Mouse (Mus musculus) limb, embryonic 13.5 days (tissue): Measurements from ENCODE around the gene Eif2b5. TPM values are rescaled to one million over a fixed set of nuclear protein-coding genes. Genes with fewer than 3 reads are reported as not detected.
"Not testable (repeated sequence)": the region's sequence is repeated elsewhere in the genome, so short reads cannot be mapped to it uniquely, and the experiment has no call there.

ENCODE experiments used
- ATAC-seq: fragments of 200-750 bp; cut with Nextera tagmentation; 2 replicates; pipeline ENCODE4 v1.8.0; 2017; ENCODE audit warnings: low read depth, moderate number of reproducible peaks, moderate TSS enrichment; ENCODE audit not compliant: low FRiP score
- H3K27ac ChIP-seq: fragments of 300-500 bp; sonication (generic); 2 replicates; pipeline ENCODE4 v1.5.1; 2015; ENCODE audit warnings: inconsistent platforms, mild to moderate bottlenecking, moderate library complexity
- H3K27me3 ChIP-seq: fragments of 300-500 bp; sonication (generic); 2 replicates; pipeline ENCODE4 v1.6.1; 2015; ENCODE audit warnings: mild to moderate bottlenecking, inconsistent platforms
- H3K36me3 ChIP-seq: fragments of 300-500 bp; sonication (generic); 2 replicates; pipeline ENCODE4 v1.6.1; 2015; ENCODE audit warnings: inconsistent platforms, mild to moderate bottlenecking, moderate library complexity
- H3K4me1 ChIP-seq: fragments of 300-500 bp; sonication (generic); 2 replicates; pipeline ENCODE4 v1.6.1; 2015; ENCODE audit warnings: inconsistent platforms
- H3K4me2 ChIP-seq: fragments of 300-500 bp; sonication (generic); replicated peaks from 2 replicates; pipeline ENCODE4 v1.6.1; 2015; ENCODE audit warnings: inconsistent platforms, mild to moderate bottlenecking, moderate library complexity
- H3K4me3 ChIP-seq: fragments of 300-500 bp; sonication (generic); 2 replicates; pipeline ENCODE4 v1.5.1; 2015; ENCODE audit warnings: moderate library complexity, mild to moderate bottlenecking, inconsistent platforms
- H3K9ac ChIP-seq: fragments of 300-500 bp; sonication (generic); 2 replicates; pipeline ENCODE4 v1.6.1; 2015; ENCODE audit warnings: mild to moderate bottlenecking, inconsistent platforms
- H3K9me3 ChIP-seq: fragments of 300-500 bp; sonication (generic); 2 replicates; pipeline ENCODE4 v1.6.1; 2016; ENCODE audit warnings: inconsistent platforms
- WGBS: fragments of 180-500 bp; shearing (Covaris S2); methylation state at CpG from one replicate; pipeline ENCODE4 v1.1.7; 2015; 5-methylcytosine and 5-hydroxymethylcytosine counted together
- polyA plus RNA-seq: library from polyadenylated mRNA; unstranded; fragments of >200 nt; fragmentation: Nextera tagmentation; extraction: Ambion mirVana; gene quantifications from 2 replicates; pipeline ENCODE4 v1.2.1, GENCODE M21; 2015

Gene Eif2b5
- polyA plus RNA-seq: 109 and 113 TPM in 2 replicates

DNA sequence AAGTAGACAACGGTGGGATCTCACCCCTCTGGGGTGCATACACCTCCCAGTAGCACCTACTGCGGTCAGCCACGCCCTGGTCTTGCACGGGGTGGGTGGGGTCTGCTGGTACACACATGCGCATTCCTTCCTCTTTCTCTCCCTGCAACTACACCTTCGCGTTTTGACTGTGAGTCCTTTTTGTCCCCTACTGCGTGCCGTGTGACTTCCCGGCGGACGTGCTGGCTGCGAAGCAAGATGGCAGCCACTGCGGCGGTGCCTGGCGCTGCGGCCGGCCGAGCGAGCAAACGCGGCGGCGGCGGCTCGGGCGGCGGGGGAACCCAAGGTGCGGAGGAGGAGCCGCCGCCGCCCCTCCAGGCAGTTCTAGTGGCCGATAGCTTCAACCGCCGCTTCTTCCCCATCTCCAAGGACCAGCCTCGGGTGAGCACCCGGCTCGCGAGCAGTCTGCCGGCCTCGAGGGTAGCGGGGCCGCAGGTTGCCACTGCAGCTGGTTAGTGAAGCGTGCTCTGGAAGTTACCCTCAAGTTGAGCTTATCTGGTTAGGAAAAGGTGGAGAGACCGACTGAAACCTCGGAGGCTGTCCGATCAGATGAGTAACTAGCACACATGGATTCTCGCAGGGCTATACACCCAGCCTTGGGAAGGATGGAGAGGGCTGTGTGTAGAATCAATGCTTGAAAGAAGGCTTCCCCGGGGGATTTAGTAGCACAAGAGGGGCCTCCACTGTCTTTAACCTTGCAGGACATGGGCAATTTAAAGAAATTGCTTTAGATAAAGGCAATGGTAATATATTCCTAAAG, at the start of gene Eif2b5:
TSS of gene Eif2b5 (plus strand) at position 141 of the 799 bp plus-strand sequence.
- peaks cover 29% of the 10 kb centered on the region for H3K36me3 ChIP-seq
- under 1% methylated on average over 49 of the region's 49 CpGs for WGBS
- H3K4me2 ChIP-seq: peak within 1 kb of the TSS; percentile 88
- peak within 1 kb of the TSS; percentile 92 for H3K4me3 ChIP-seq
- peaks cover 10% of the 10 kb centered on the region; the same call in 1 of the 2 replicates for H3K27me3 ChIP-seq
- ATAC-seq: peak; percentile 90
- peak within 1 kb of the TSS; percentile 55; the same call in 1 of the 2 replicates for H3K27ac ChIP-seq
- no peaks in the 10 kb centered on the region for H3K9me3 ChIP-seq
- peaks cover 17% of the 10 kb centered on the region for H3K4me1 ChIP-seq
- peak within 1 kb of the TSS; percentile 93 for H3K9ac ChIP-seq

DNA sequence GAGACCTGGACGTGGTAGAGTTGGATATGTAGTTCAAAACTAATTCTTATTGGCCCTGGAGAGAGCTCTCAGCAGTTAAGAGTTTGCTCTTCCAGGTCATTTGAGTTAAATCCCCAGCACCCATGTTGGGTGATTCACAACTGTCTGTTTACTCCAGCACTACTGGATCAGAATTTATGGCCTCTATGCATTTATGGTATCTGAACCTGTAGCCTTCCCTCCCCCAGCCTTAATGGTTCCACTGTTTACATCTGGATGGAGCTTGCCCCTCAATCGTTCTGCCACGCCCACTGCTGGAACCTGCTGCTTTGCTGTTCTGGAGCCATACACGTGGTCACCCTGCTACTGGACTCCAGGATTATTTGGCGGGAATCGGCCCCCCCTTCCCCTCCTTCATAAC, 46.8 kb upstream of the Eif2b5 start:
- no peak overlapping the region for H3K27ac ChIP-seq
- 65% methylated on average over 6 of the region's 6 CpGs for WGBS
- H3K4me2 ChIP-seq: no peak overlapping the region
- no peak overlapping the region for H3K9ac ChIP-seq
- no peaks in the 10 kb centered on the region for H3K36me3 ChIP-seq
- no peak overlapping the region for H3K4me3 ChIP-seq
- H3K4me1 ChIP-seq: no peaks in the 10 kb centered on the region
- no peak for ATAC-seq
- no peaks in the 10 kb centered on the region for H3K27me3 ChIP-seq
- no peaks in the 10 kb centered on the region for H3K9me3 ChIP-seq

- Histone ChIP-seq H3K27ac (no peak overlapping the region), H3K4me1 (no peaks in the 10 kb centered on the region), H3K4me2 (no peak overlapping the region), H3K27me3 (no peaks in the 10 kb centered on the region), H3K9me3 (no peaks in the 10 kb centered on the region), H3K36me3 (no peaks in the 10 kb centered on the region), H3K4me3 (no peak overlapping the region), H3K9ac (no peak overlapping the region)
- WGBS: 94% methylated on average over 6 of the region's 6 CpGs
- ATAC-seq: no peak
These were observed 44.4 kb upstream of the Eif2b5 start for GRCm38 (mm10) chr16:20454155-20454654.

DNA sequence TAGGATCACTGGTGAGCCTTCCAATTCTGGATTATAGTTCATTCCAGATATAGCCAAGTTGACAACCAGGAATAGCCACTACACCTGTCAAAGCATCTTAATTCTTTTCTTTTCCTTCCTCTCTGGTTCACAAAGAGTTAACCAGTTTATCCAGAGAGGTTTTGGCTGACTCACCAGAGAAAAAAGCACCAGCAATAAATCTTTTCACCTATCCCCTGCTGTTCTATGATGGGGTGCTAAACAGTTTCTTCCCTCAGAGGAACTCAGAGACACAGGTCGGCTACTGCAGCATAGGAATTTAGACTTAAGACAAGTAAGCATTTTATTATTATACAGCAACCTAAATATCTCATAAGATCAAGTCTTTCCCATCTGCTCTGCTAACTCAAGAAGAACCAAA, 42.5 kb upstream of the Eif2b5 start:
- ATAC-seq: no peak
- Histone ChIP-seq H3K4me1 (no peaks in the 10 kb centered on the region), H3K27ac (no peak overlapping the region), H3K4me3 (no peak overlapping the region), H3K9me3 (no peaks in the 10 kb centered on the region), H3K4me2 (no peak overlapping the region), H3K27me3 (no peaks in the 10 kb centered on the region), H3K36me3 (no peaks in the 10 kb centered on the region), H3K9ac (no peak overlapping the region)
- WGBS: 3% methylated on average over 1 of the region's 1 CpGs

DNA sequence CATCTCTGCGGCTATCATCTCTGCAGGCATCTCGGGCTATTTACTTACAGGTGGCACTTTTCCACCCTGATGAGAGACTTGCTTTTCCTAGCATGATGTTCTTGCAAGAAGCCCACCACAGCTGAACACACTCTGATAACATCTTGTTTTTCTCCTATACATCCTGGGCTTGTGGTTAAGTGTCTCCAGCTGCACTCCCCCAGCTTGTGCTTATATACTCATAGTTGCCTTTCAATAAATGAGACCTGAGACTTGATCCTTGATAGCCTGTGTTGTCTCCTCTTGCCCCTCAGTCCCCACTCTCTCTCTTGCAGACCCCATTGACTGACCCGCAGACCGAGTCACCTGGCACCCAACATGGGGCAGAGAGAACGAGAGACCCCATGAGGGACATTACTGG, 39.9 kb upstream of the Eif2b5 start:
- H3K9ac ChIP-seq, H3K27ac ChIP-seq, H3K27me3 ChIP-seq, H3K9me3 ChIP-seq, H3K4me1 ChIP-seq, H3K36me3 ChIP-seq, H3K4me2 ChIP-seq, H3K4me3 ChIP-seq, ATAC-seq: not testable (repeated sequence)
- 94% methylated on average over 5 of the region's 5 CpGs for WGBS

GRCm38 (mm10) chr16:20464725-20465124, 33.9 kb upstream of the Eif2b5 start:
- H3K4me3 ChIP-seq: no peak overlapping the region
- H3K27ac ChIP-seq: no peak overlapping the region
- ATAC-seq: no peak
- no peak overlapping the region for H3K4me2 ChIP-seq
- no peaks in the 10 kb centered on the region for H3K36me3 ChIP-seq
- no peak overlapping the region for H3K9ac ChIP-seq
- no peaks in the 10 kb centered on the region for H3K4me1 ChIP-seq
- H3K9me3 ChIP-seq: no peaks in the 10 kb centered on the region
- no peaks in the 10 kb centered on the region for H3K27me3 ChIP-seq

- no peaks in the 10 kb centered on the region for H3K9me3 ChIP-seq
- no peaks in the 10 kb centered on the region for H3K4me1 ChIP-seq
- H3K4me3 ChIP-seq: no peak overlapping the region
- H3K36me3 ChIP-seq: no peaks in the 10 kb centered on the region
- WGBS: 89% methylated on average over 2 of the region's 2 CpGs
- no peak for ATAC-seq
- H3K4me2 ChIP-seq: no peak overlapping the region
- no peak overlapping the region for H3K27ac ChIP-seq
- no peak overlapping the region for H3K9ac ChIP-seq
- no peaks in the 10 kb centered on the region for H3K27me3 ChIP-seq
These were observed 27.6 kb upstream of the Eif2b5 start for GRCm38 (mm10) chr16:20470981-20471380.

- ATAC-seq: no peak
- H3K4me1 ChIP-seq: peaks cover 2% of the 10 kb centered on the region; the same call in 1 of the 2 replicates
- H3K9me3 ChIP-seq: no peaks in the 10 kb centered on the region
- H3K4me2 ChIP-seq: no peak overlapping the region
- H3K27ac ChIP-seq: no peak overlapping the region
- H3K9ac ChIP-seq: no peak overlapping the region
- no peaks in the 10 kb centered on the region for H3K36me3 ChIP-seq
- 79% methylated on average over 1 of the region's 1 CpGs for WGBS
- no peaks in the 10 kb centered on the region for H3K27me3 ChIP-seq
- H3K4me3 ChIP-seq: no peak overlapping the region
These were observed 26.9 kb upstream of the Eif2b5 start for GRCm38 (mm10) chr16:20471686-20472085.

- Histone ChIP-seq H3K9me3 (no peaks in the 10 kb centered on the region), H3K4me1 (peaks cover 10% of the 10 kb centered on the region), H3K4me3 (no peak overlapping the region), H3K4me2 (no peak overlapping the region), H3K27ac (no peak overlapping the region), H3K27me3 (no peaks in the 10 kb centered on the region), H3K36me3 (no peaks in the 10 kb centered on the region), H3K9ac (no peak overlapping the region)
- ATAC-seq: no peak
- WGBS: 89% methylated on average over 1 of the region's 1 CpGs
These were observed 24.9 kb upstream of the Eif2b5 start for GRCm38 (mm10) chr16:20473748-20474147.

GRCm38 (mm10) chr16:20474211-20474610, 24.4 kb upstream of the Eif2b5 start:
- WGBS: 93% methylated on average over 8 of the region's 8 CpGs
- no peak overlapping the region for H3K4me2 ChIP-seq
- H3K9me3 ChIP-seq: no peaks in the 10 kb centered on the region
- no peaks in the 10 kb centered on the region for H3K36me3 ChIP-seq
- H3K4me3 ChIP-seq: no peak overlapping the region
- no peaks in the 10 kb centered on the region for H3K27me3 ChIP-seq
- ATAC-seq: no peak
- H3K27ac ChIP-seq: no peak overlapping the region
- H3K9ac ChIP-seq: no peak overlapping the region
- H3K4me1 ChIP-seq: peaks cover 10% of the 10 kb centered on the region

DNA sequence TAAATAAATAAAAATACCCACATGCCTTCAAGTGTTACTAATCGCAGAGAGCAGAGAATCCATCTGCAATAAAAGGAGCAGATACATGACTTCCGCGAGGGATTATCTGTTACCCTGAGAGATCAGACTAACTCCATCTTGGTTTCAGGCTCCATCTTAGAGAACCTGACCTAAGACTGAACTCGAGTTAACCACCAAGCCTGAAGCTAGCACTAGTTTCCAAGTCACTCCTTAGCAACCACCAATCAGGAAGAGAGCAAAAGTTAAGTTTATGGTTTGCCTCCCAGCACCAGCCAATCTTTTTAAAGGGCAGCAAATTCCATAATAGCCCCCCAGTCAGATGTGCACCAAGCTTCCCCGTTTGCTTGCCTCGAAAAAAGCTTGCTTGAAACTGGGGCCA, 23.8 kb upstream of the Eif2b5 start:
- no peak for ATAC-seq

GRCm38 (mm10) chr16:20475335-20475734, 23.3 kb upstream of the Eif2b5 start:
- H3K27me3 ChIP-seq: no peaks in the 10 kb centered on the region
- H3K4me1 ChIP-seq: peaks cover 10% of the 10 kb centered on the region
- no peak for ATAC-seq
- H3K4me2 ChIP-seq: no peak overlapping the region
- no peaks in the 10 kb centered on the region for H3K9me3 ChIP-seq
- WGBS: 88% methylated on average over 1 of the region's 1 CpGs
- no peak overlapping the region for H3K9ac ChIP-seq
- H3K36me3 ChIP-seq: no peaks in the 10 kb centered on the region
- H3K4me3 ChIP-seq: no peak overlapping the region
- no peak overlapping the region for H3K27ac ChIP-seq

More for the DNA sequence above, 23.8 kb upstream of the Eif2b5 start:
- Histone ChIP-seq H3K27ac (no peak overlapping the region), H3K4me3 (no peak overlapping the region), H3K27me3 (no peaks in the 10 kb centered on the region), H3K9me3 (no peaks in the 10 kb centered on the region), H3K4me1 (peaks cover 10% of the 10 kb centered on the region), H3K36me3 (no peaks in the 10 kb centered on the region), H3K4me2 (no peak overlapping the region), H3K9ac (no peak overlapping the region)
- WGBS: 81% methylated on average over 6 of the region's 6 CpGs

- 33% methylated on average over 1 of the region's 1 CpGs for WGBS
- Histone ChIP-seq H3K27me3 (no peaks in the 10 kb centered on the region), H3K4me2 (no peak overlapping the region), H3K4me1 (peaks cover 10% of the 10 kb centered on the region), H3K9me3 (no peaks in the 10 kb centered on the region), H3K36me3 (no peaks in the 10 kb centered on the region), H3K9ac (no peak overlapping the region), H3K27ac (peak overlapping the region; percentile 52), H3K4me3 (no peak overlapping the region)
- ATAC-seq: peak; percentile 65; the same call in 1 of the 2 replicates
These were observed 21.8 kb upstream of the Eif2b5 start for GRCm38 (mm10) chr16:20476857-20477256.
